Mouse (Mus musculus) spleen, postnatal 0 days (tissue): Measurements from ENCODE around the gene Glra4. TPM values are rescaled to one million over a fixed set of nuclear protein-coding genes. Genes with fewer than 3 reads are reported as not detected.

Source experiments
- polyA plus RNA-seq: library from polyadenylated mRNA; unstranded; fragments of >200 nt; fragmentation: Nextera tagmentation; extraction: Ambion mirVana; gene quantifications from 2 replicates; pipeline ENCODE4 v1.2.1, GENCODE M21; 2015

Gene Glra4
- not detected in 2 replicates for polyA plus RNA-seq

GRCm38 (mm10) chrX:136780041-136780440, at the start of gene Glra4:
Glra4 (minus strand) TSS chrX:136780141.

DNA sequence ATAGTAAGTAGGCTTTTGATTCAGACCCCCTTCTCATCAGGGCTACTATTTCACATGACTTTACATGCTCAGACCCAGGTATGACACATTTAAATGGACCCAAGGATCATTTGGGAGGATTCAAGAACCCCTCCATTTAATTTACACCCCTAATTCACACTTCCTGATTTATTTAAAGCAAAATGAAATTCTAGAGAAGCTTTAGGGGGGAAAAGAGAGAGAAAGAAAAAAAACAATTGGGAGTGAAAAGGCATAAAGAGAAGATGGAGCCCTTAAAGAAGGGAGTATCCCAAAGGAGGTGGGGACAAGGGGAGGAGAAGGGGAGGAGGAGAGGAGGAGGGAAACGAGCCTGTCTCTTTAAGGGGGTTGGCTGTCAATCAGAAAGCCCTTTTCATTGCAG, 42.4 kb upstream of the Glra4 start, which contains the start of gene Plp1:
Gene Plp1, plus strand, starts transcription at position 301 of the 400 bp plus-strand sequence.

DNA sequence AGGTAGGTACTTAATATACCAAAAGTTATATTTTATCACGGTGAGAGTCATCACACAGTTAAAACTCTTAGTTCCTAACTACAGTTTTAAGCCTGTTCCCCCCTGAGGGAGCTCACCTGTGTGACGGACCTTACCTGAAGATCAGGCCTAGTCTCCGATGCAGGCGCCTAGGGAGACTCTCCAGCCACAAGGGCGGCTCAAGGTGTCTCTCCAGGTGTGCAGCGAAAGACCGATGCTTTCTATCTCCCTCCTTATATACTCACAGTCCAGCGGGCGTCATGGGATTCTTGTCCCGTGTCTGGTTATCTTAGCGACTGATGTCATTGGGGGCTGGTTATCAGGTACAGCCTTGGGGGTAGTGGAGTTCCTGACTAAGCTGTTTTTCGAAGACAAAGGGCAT, 36.5 kb downstream of the Glra4 start, which contains the start of gene Morf4l2:
Gene Morf4l2, minus strand, starts transcription at position 232 of the 400 bp plus-strand sequence.

Other genes starting within 250 kb of the Glra4 start
- gene Kir3dl2, start 236.1 kb downstream of the Glra4 start, polyA plus RNA-seq, result not detected in 2 replicates
- 1.8 and 3.0 TPM in 2 replicates for gene Tceal3, start 189.3 kb downstream of the Glra4 start, polyA plus RNA-seq
- 2.3 and 3.8 TPM in 2 replicates for gene Tceal1, start 72.2 kb downstream of the Glra4 start, polyA plus RNA-seq
- gene Morf4l2, start 36.5 kb downstream of the Glra4 start, polyA plus RNA-seq, result 193 and 199 TPM in 2 replicates
- 0.97 and 1.0 TPM in 2 replicates for gene Plp1, start 42.5 kb upstream of the Glra4 start, polyA plus RNA-seq
- gene Rab9b, start 88.6 kb upstream of the Glra4 start, polyA plus RNA-seq, result not detected in 2 replicates
- gene H2bfm, start 147.2 kb upstream of the Glra4 start, polyA plus RNA-seq, result not detected in 2 replicates
- gene Tmsb15b2, start 195.4 kb upstream of the Glra4 start, polyA plus RNA-seq, result 9.6 and 10.8 TPM in 2 replicates
- 0.90 and 1.7 TPM in 2 replicates for gene Tmsb15l, start 196.7 kb upstream of the Glra4 start, polyA plus RNA-seq
- 9.5 and 12.9 TPM in 2 replicates for gene Tmsb15b1, start 196.7 kb upstream of the Glra4 start, polyA plus RNA-seq
- gene Zcchc18, start 213.0 kb upstream of the Glra4 start, polyA plus RNA-seq, result 0.42 and 0.71 TPM in 2 replicates